Mouse (Mus musculus) mouse trophoblast stem cell (cell line): ENCODE results near the gene Styx.

Source experiments
- in situ Hi-C, 2 experiments: fragments of 300-500 bp; cut with MseI, MboI; formaldehyde crosslinking; loops; 2 replicates in 1 of 2; 3 replicates in 1 of 2; pipeline ENCODE4 v1.15.1; 2025

Gene Styx

GRCm38 (mm10) chr14:45350931-45351859, at the start of gene Styx:
Styx (plus strand) TSS chr14:45351093.
- in situ Hi-C loops: no loop called here

- in situ Hi-C loops: no loop called here
These were observed 47.0 kb upstream of the Styx start for GRCm38 (mm10) chr14:45303939-45304338.

- in situ Hi-C loops: no loop called here
These were observed 46.5 kb upstream of the Styx start for GRCm38 (mm10) chr14:45304389-45304788.

- in situ Hi-C loops: no loop called here
These were observed 45.0 kb upstream of the Styx start for GRCm38 (mm10) chr14:45305852-45306251.

GRCm38 (mm10) chr14:45307630-45308328, 43.1 kb upstream of the Styx start:
- in situ Hi-C loops: no loop called here

- in situ Hi-C loops: no loop called here
These were observed 41.2 kb upstream of the Styx start for GRCm38 (mm10) chr14:45309646-45310045.

- in situ Hi-C loops: no loop called here
These were observed 40.8 kb upstream of the Styx start for GRCm38 (mm10) chr14:45310101-45310500.

- in situ Hi-C loops: no loop called here
These were observed 34.0 kb upstream of the Styx start for GRCm38 (mm10) chr14:45316927-45317326.

GRCm38 (mm10) chr14:45317921-45318411, 32.9 kb upstream of the Styx start:
- in situ Hi-C loops: no loop called here

GRCm38 (mm10) chr14:45318426-45319236, 32.3 kb upstream of the Styx start, which contains the start of gene Ero1l:
Ero1l (minus strand) TSS chr14:45318771.
- in situ Hi-C loops: no loop called here

- in situ Hi-C loops: no loop called here
These were observed 31.7 kb upstream of the Styx start for GRCm38 (mm10) chr14:45319237-45319610.

GRCm38 (mm10) chr14:45320111-45320510, 30.8 kb upstream of the Styx start:
- in situ Hi-C loops: no loop called here

GRCm38 (mm10) chr14:45321067-45321466, 29.8 kb upstream of the Styx start:
- in situ Hi-C loops: no loop called here

- in situ Hi-C loops: no loop called here
These were observed 29.3 kb upstream of the Styx start for GRCm38 (mm10) chr14:45321622-45322021.

GRCm38 (mm10) chr14:45322450-45322849, 28.4 kb upstream of the Styx start:
- in situ Hi-C loops: no loop called here

- in situ Hi-C loops: no loop called here
These were observed 27.6 kb upstream of the Styx start for GRCm38 (mm10) chr14:45323320-45323719.

- in situ Hi-C loops: no loop called here
These were observed 25.4 kb upstream of the Styx start for GRCm38 (mm10) chr14:45325471-45325870.

GRCm38 (mm10) chr14:45328072-45328713, 22.7 kb upstream of the Styx start:
- in situ Hi-C loops: no loop called here

GRCm38 (mm10) chr14:45329018-45329588, 21.8 kb upstream of the Styx start:
- in situ Hi-C loops: no loop called here

GRCm38 (mm10) chr14:45329589-45330181, 21.2 kb upstream of the Styx start, which contains the start of gene Psmc6:
Psmc6 (plus strand) TSS chr14:45329788.
- in situ Hi-C loops: no loop called here
